Mouse (Mus musculus): ENCODE results near the gene Eef1akmt4. TPM values are rescaled to one million over a fixed set of nuclear protein-coding genes. Genes with fewer than 3 reads are reported as not detected.
A peak's percentile ranks its signal among the peaks of the same experiment; 100 is the strongest.

Eef1akmt4 gene
- total and polyA plus RNA-seq, 3 experiments: 37.1 to 52.2 TPM; not detected in 1

DNA sequence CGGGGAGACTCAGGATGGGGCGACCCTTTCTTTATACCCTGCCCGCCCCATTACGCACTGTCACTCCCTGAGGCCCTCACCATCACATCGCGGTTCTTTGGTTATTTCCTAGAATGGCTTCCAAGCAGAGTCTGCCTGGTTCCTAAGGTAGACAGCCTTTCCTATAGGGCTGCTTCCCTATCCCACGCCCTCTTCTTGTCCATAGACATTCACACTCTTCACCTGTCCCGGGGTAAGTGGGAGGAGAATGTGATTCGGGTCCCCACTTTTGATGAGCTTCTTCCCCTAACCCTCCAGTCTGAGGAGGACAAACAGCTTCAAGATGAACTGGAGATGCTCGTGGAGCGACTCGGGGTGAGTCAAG is 40.5 kb downstream of the Eef1akmt4 start:
- DNase-seq (ENCODE audit: low read depth, low spot score): no peak
- Histone ChIP-seq H3K9ac (ENCODE audit: control insufficient read depth, low read depth, low read length, poor library complexity, severe bottlenecking) (peak overlapping the region; percentile 81), H3K27ac (ENCODE audit: control insufficient read depth, low read depth, low read length) (no peak overlapping the region; the same call in 1 of the 2 replicates), H3K4me3 (ENCODE audit: control insufficient read depth in 1 of 2, insufficient read depth in 1 of 2, low read depth in 2 of 2, low read length in 2 of 2) (peak overlapping the region; percentile 81 to 94), H3K36me3 (ENCODE audit: control insufficient read depth in 1 of 2, insufficient read depth in 2 of 2, low read length in 2 of 2) (peaks cover 8 to 13% of the 10 kb centered on the region in 2 experiments), H3K4me1 (ENCODE audit: control insufficient read depth in 1 of 2, insufficient read depth in 2 of 2, low read length in 2 of 2) (peaks cover 0 to 8% of the 10 kb centered on the region in 2 experiments), H3K27me3 (ENCODE audit: control insufficient read depth in 1 of 2, insufficient read depth in 2 of 2, low read length in 2 of 2) (no peaks in the 10 kb centered on the region), H3K79me2 (ENCODE audit: control insufficient read depth, insufficient read depth, low read length, poor library complexity) (peaks cover 23% of the 10 kb centered on the region), H3K9me3 (replicated peaks; ENCODE audit: insufficient read depth, low read length) (no peaks in the 10 kb centered on the region)
- TF ChIP-seq UBTF (IDR thresholded peaks at IDR 0.05; ENCODE audit: borderline replicate concordance, insufficient read depth, low read depth, low read length): no peak
- TF ChIP-seq MYB (IDR thresholded peaks at IDR 0.05; ENCODE audit: low read depth, low read length): no peak
- no peak for TF ChIP-seq ZKSCAN1 (IDR thresholded peaks at IDR 0.05; ENCODE audit: low read depth, low read length)
- TF ChIP-seq MAFK (IDR thresholded peaks at IDR 0.05; ENCODE audit: borderline replicate concordance, low read depth, low read length): no peak
- no peak for TF ChIP-seq POLR2AphosphoS5 (IDR thresholded peaks at IDR 0.05; ENCODE audit: borderline replicate concordance, low read depth, low read length)
- no peak for TF ChIP-seq CHD2 (IDR thresholded peaks at IDR 0.05; ENCODE audit: low read length)
- TF ChIP-seq MAX (IDR thresholded peaks at IDR 0.05; ENCODE audit: low read length): no peak
- no peak for TF ChIP-seq SMC3 (IDR thresholded peaks at IDR 0.05; ENCODE audit: low read depth, low read length)
- no peak for TF ChIP-seq ELF1 (IDR thresholded peaks at IDR 0.05; ENCODE audit: low read depth, low read length)
- TF ChIP-seq ZMIZ1 (IDR thresholded peaks at IDR 0.05; ENCODE audit: low read depth, low read length): no peak
- TF ChIP-seq KAT2A (conservative IDR thresholded peaks at IDR 0.05; ENCODE audit: low read depth, low read length): no peak
- no peak for TF ChIP-seq ZC3H11A (IDR thresholded peaks at IDR 0.05; ENCODE audit: low read depth, low read length)
- TF ChIP-seq USF2 (IDR thresholded peaks at IDR 0.05; ENCODE audit: borderline replicate concordance in 1 of 2, insufficient read depth in 1 of 2, low read depth in 1 of 2, low read length in 2 of 2): no peak
- no peak for TF ChIP-seq GABPA (IDR thresholded peaks at IDR 0.05; ENCODE audit: low read depth, low read length)
- no peak for TF ChIP-seq JUND (IDR thresholded peaks at IDR 0.05; ENCODE audit: low read depth, low read length)
- no peak for TF ChIP-seq MXI1 (IDR thresholded peaks at IDR 0.05; ENCODE audit: low read depth, low read length)
- no peak for TF ChIP-seq BHLHE40 (IDR thresholded peaks at IDR 0.05; ENCODE audit: borderline replicate concordance, low read depth, low read length)
- TF ChIP-seq NELFE (IDR thresholded peaks at IDR 0.05; ENCODE audit: low read depth, low read length): no peak
- no peak for TF ChIP-seq GATA1 (IDR thresholded peaks at IDR 0.05; ENCODE audit: low read depth, low read length)

DNA sequence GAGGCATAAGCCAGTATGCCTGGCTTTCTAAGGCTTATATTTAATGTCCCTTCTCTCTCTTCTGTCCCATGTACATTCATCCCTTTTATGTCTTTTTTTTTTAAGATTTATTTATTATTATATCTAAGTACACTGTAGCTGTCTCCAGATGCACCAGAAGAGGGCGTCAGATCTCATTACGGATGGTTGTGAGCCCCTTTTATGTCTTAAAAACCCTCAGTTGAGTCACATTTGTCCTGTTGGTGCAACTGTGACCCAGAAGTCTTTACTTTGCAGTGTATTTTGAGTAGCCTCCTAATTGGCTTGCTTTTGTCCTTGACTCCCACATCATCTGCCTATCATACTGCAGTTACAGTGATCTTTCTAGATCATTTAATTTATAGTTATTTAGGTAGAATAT is 41.9 kb downstream of the Eef1akmt4 start:
- DNase-seq (ENCODE audit: low read depth, low spot score): peak; percentile 47
- no peak overlapping the region for H3K27ac ChIP-seq (ENCODE audit: control insufficient read depth, low read depth, low read length)
- H3K27me3 ChIP-seq (ENCODE audit: control insufficient read depth in 1 of 2, insufficient read depth in 2 of 2, low read length in 2 of 2): no peaks in the 10 kb centered on the region
- TF ChIP-seq MAX (IDR thresholded peaks at IDR 0.05; ENCODE audit: low read length): no peak
- TF ChIP-seq USF2 (IDR thresholded peaks at IDR 0.05; ENCODE audit: borderline replicate concordance in 1 of 2, insufficient read depth in 1 of 2, low read depth in 1 of 2, low read length in 2 of 2): no peak
- peak in 2 of 3 experiments; percentile 8 to 28; a peak in 2 of 6 replicates for TF ChIP-seq CTCF (IDR thresholded peaks at IDR 0.05 in 2 of 3, conservative IDR thresholded peaks at IDR 0.05 in 1 of 3; ENCODE audit: control insufficient read depth in 1 of 3, insufficient read depth in 1 of 3, low read depth in 2 of 3, low read length in 3 of 3, poor library complexity in 1 of 3, severe bottlenecking in 1 of 3)
- no peak for TF ChIP-seq SIN3A (IDR thresholded peaks at IDR 0.05; ENCODE audit: low read length)
- peaks cover 23% of the 10 kb centered on the region for H3K79me2 ChIP-seq (ENCODE audit: control insufficient read depth, insufficient read depth, low read length, poor library complexity)
- H3K4me1 ChIP-seq (ENCODE audit: control insufficient read depth in 1 of 2, insufficient read depth in 2 of 2, low read length in 2 of 2): peaks cover 0 to 8% of the 10 kb centered on the region in 2 experiments
- no peaks in the 10 kb centered on the region for H3K9me3 ChIP-seq (replicated peaks; ENCODE audit: insufficient read depth, low read length)
- H3K36me3 ChIP-seq (ENCODE audit: control insufficient read depth in 1 of 2, insufficient read depth in 2 of 2, low read length in 2 of 2): peaks cover 11 to 13% of the 10 kb centered on the region in 2 experiments
- H3K4me3 ChIP-seq (ENCODE audit: control insufficient read depth in 1 of 2, insufficient read depth in 1 of 2, low read depth in 2 of 2, low read length in 2 of 2): no peak overlapping the region
- H3K9ac ChIP-seq (ENCODE audit: control insufficient read depth, low read depth, low read length, poor library complexity, severe bottlenecking): no peak overlapping the region

All from MEL (cell line).